Mouse (Mus musculus) c-Kit-negative CD71-positive TER-119-positive erythroid progenitor cells, embryonic 14.5 days (primary cell): ENCODE measurements around the gene Bcar3.

Experiments
- DNase-seq: peaks from one replicate; pipeline ENCODE4 v3.0.0-alpha.2; 2013; ENCODE audit warnings: low read depth, low spot score

The Bcar3 gene

GRCm38 (mm10) chr3:122480986-122481385 lies 187.1 kb downstream of the Bcar3 start:
- no peak for DNase-seq

GRCm38 (mm10) chr3:122481891-122482739 lies 188.2 kb downstream of the Bcar3 start:
- no peak for DNase-seq

GRCm38 (mm10) chr3:122483066-122483782 lies 189.3 kb downstream of the Bcar3 start:
- DNase-seq, result no peak

GRCm38 (mm10) chr3:122483783-122484130 lies 189.8 kb downstream of the Bcar3 start:
- no peak for DNase-seq

GRCm38 (mm10) chr3:122484301-122484700 lies 190.4 kb downstream of the Bcar3 start:
- no peak for DNase-seq

- DNase-seq, result no peak
Measured at GRCm38 (mm10) chr3:122485699-122486098, 191.8 kb downstream of the Bcar3 start.

GRCm38 (mm10) chr3:122486193-122486592 lies 192.3 kb downstream of the Bcar3 start:
- DNase-seq, result no peak

GRCm38 (mm10) chr3:122488051-122488754 lies 194.3 kb downstream of the Bcar3 start:
- DNase-seq, result no peak

- no peak for DNase-seq
Measured at GRCm38 (mm10) chr3:122490574-122490973, 196.6 kb downstream of the Bcar3 start.

- DNase-seq, result no peak
Measured at GRCm38 (mm10) chr3:122492006-122492405, 198.1 kb downstream of the Bcar3 start.

- DNase-seq, result no peak
Measured at GRCm38 (mm10) chr3:122492872-122493615, 199.1 kb downstream of the Bcar3 start.

- no peak for DNase-seq
Measured at GRCm38 (mm10) chr3:122494764-122495163, 200.8 kb downstream of the Bcar3 start.

- DNase-seq, result no peak
Measured at GRCm38 (mm10) chr3:122497871-122498270, 203.9 kb downstream of the Bcar3 start.

- DNase-seq, result no peak
Measured at GRCm38 (mm10) chr3:122498528-122498927, 204.6 kb downstream of the Bcar3 start.

- no peak for DNase-seq
Measured at GRCm38 (mm10) chr3:122499647-122500046, 205.7 kb downstream of the Bcar3 start.

GRCm38 (mm10) chr3:122500929-122501328 lies 207.0 kb downstream of the Bcar3 start:
- DNase-seq, result no peak

GRCm38 (mm10) chr3:122506343-122506916 lies 212.5 kb downstream of the Bcar3 start:
- DNase-seq, result no peak

- DNase-seq, result no peak
Measured at GRCm38 (mm10) chr3:122507826-122508225, 213.9 kb downstream of the Bcar3 start.

GRCm38 (mm10) chr3:122509084-122509483 lies 215.1 kb downstream of the Bcar3 start:
- DNase-seq, result no peak

- DNase-seq, result no peak
Measured at GRCm38 (mm10) chr3:122509534-122510239, 215.8 kb downstream of the Bcar3 start.
